Mouse (Mus musculus) cerebellum, adult 2 months (tissue): ENCODE measurements around the gene Eid3. TPM values are rescaled to one million over a fixed set of nuclear protein-coding genes. Genes with fewer than 3 reads are reported as not detected.
A peak's percentile ranks its signal among the peaks of the same experiment; 100 is the strongest.

Source experiments
- DNase-seq, 2 experiments: peaks; one replicate each; pipeline ENCODE4 v3.0.0; 2021
- H3K27ac ChIP-seq: fragments of 200-500 bp; 2 replicates; pipeline ENCODE4 v1.5.1; 2012; ENCODE audit warnings: low read length, control low read depth, inconsistent platforms; ENCODE audit not compliant: insufficient read depth
- H3K27me3 ChIP-seq: fragments of 200-500 bp; 2 replicates; pipeline ENCODE4 v1.6.1; 2012; ENCODE audit warnings: inconsistent platforms, mild to moderate bottlenecking, low read length, moderate library complexity; ENCODE audit not compliant: control insufficient read depth, insufficient read depth
- H3K4me1 ChIP-seq: fragments of 200-500 bp; 2 replicates; pipeline ENCODE4 v1.6.1; 2011; ENCODE audit warnings: low read length; ENCODE audit not compliant: control insufficient read depth, insufficient read depth
- H3K4me3 ChIP-seq: fragments of 200-500 bp; replicated peaks from 2 replicates; pipeline ENCODE3; 2011; ENCODE audit warnings: mild to moderate bottlenecking, low read depth, low read length, control low read depth; ENCODE audit not compliant: insufficient read depth
- CTCF ChIP-seq: fragments of 200-500 bp; IDR thresholded peaks from 2 replicates; pipeline ENCODE4 v1.5.1; 2011; ENCODE audit warnings: low read depth, mild to moderate bottlenecking, control low read depth, low read length, moderate library complexity, borderline replicate concordance; ENCODE audit not compliant: insufficient read depth
- POLR2A ChIP-seq: fragments of 200-500 bp; IDR thresholded peaks from 2 replicates; pipeline ENCODE4 v1.6.1; 2011; ENCODE audit warnings: low read length, control low read depth, borderline replicate concordance; ENCODE audit not compliant: insufficient read depth
- WGBS: fragments of 180-500 bp; shearing (Covaris S2); methylation state at CpG from one replicate; pipeline ENCODE4 v1.1.7; 2018; 5-methylcytosine and 5-hydroxymethylcytosine counted together
- polyA plus RNA-seq: library from polyadenylated mRNA; depleted of rRNA; stranded (reverse); fragments of >200 nt; gene quantifications from 2 replicates; pipeline ENCODE4 v1.2.3, GENCODE M21; 2012

Gene Eid3
- polyA plus RNA-seq, 1 experiment, result 0.90 TPM

DNA sequence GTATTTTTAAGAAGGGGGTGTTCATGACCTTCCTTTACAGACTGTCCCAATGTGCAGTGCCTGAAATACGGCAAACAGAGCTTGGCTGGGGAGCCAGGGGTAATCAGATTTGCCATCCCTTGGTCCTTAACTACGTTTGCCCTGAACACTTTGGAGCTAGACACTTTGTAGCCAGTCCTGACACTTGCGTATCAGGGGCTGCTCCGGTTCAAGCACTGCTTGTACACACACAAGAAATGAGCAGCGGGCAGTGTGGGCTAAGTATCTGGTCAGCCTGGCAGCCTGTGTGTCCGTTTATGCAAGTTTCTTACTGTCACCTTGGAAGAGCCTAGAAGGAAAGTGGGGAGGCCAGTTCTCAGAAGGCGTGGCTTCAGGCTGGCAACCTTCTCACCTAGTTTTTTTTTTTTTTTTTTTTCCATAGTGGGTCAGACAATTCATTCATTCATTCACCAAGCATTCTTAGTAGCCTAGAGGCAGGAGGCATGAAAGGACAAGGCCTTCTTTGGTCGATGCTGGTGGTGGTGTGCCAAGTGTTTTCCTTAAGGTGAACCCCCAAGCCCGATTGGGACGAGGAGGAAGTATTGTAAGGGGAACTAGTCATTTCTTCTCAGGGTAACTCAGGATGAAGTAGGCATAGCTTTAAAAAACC, 8.3 kb upstream of the Eid3 start:
- H3K4me1 ChIP-seq, result peaks cover 12% of the 10 kb centered on the region
- no peak for TF ChIP-seq POLR2A
- no peak for TF ChIP-seq CTCF
- WGBS, result 61% methylated on average over 10 of the region's 10 CpGs
- peak in 1 of 2 experiments; percentile 28 for DNase-seq
- no peak overlapping the region for H3K27ac ChIP-seq
- no peaks in the 10 kb centered on the region for H3K27me3 ChIP-seq
- H3K4me3 ChIP-seq, result peak overlapping the region; percentile 62

DNA sequence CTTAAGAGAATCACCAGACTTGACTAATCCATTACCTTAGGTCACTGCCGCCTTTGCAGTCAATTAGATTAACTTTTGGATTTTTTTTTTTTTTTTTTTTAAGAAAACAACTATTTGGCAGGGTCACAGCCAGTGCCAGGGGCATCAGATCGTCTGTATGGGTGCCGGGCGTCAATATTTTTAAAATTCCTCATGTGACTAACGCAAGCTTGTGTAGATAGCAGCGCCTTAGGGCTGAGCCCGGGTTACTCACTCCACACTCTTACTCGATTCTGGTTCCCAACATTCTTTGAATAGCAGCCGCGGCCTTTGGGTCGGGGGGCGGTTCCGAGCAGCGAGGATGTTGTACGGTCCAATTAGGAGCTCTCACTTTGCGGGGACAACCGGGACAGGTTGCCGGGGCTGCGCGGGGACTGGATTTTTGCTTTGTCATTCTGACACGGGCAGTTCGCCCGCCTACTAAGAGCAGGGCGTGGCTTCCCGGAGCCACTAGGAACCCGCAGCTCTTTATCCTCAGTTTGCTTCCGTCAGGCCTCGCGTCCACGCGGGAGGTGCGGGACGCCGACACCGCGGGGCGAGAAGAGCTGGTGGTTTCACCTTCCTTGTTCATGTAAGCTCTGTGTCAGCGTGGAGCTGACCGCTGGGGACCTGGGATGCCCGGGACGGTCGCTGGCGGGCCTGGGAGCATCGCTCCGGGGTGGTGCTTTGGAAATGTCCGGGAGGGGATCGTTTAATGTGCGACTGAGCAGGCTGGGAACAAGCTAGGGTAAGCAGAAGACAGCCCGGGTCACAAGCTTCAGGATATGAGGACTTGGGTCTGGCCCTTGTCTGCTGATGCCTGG, 7.5 kb upstream of the Eid3 start:
- TF ChIP-seq CTCF (no peak), POLR2A (peak; percentile 95)
- Histone ChIP-seq H3K4me3 (peak overlapping the region; percentile 62), H3K4me1 (peaks cover 14% of the 10 kb centered on the region), H3K27me3 (no peaks in the 10 kb centered on the region), H3K27ac (peak overlapping the region; percentile 45)
- 1% methylated on average over 49 of the region's 49 CpGs for WGBS
- peak; percentile 95 to 96 for DNase-seq

DNA sequence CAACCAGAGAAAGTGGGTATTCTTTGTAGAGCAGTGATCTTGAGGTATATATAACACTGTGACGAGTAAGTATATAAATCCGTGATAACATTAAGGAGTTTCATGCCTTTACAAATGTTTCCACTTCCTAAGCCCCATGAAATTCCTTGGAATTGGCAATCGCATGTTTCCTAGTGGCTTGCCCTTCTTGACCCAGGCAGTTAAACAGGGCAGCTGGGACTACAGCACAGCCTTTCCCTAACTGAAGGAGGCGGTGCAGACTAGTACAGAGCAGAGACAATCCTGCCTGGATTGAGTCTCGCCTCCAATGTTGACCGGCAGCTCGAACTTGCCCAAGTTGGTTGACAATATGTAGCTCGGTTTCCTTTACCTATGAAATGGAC, 6.9 kb upstream of the Eid3 start:
- WGBS, result 2% methylated on average over 8 of the region's 8 CpGs
- DNase-seq, result peak; percentile 43 to 47

DNA sequence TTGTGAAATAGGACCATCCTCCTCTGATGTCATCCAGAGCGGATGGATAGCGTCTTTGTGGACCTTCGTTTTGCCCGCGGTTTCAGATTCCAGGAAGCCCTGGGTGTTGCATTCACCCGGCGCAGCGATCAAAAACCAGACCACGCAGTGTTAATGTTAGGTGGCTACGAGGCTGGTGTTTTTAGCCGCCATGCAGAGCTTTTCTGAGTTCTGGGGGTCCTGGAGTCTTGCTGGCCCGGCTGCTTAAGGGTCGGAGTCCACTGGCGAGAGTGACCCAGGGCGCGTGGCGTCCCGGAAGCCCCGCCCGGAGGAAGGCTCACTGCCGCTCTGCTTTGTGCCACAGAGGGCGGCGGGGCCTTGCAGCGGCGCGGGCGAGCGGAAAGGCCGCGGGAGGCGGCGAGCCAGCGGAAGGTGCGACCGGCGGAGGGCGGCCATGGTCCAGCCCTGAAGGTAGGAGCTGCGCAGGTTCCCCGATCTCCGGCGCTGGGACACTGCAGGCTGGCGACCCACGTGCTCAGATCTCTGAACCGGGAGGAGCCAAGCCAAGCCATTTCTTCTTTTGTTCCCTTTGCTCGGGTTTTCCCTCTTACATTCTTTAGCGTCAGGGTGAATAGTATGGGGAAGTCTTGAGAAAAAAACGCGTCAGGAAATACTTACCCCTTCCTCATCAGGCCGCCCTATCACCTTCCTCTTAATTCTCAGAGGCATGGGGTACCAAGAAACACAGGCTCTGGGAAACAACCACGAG, 6.1 kb upstream of the Eid3 start:
- H3K27ac ChIP-seq, result peak overlapping the region; percentile 66
- WGBS, result under 1% methylated on average over 50 of the region's 50 CpGs
- peak; percentile 82 to 83 for DNase-seq
- peaks cover 14% of the 10 kb centered on the region for H3K4me1 ChIP-seq
- no peak for TF ChIP-seq CTCF
- TF ChIP-seq POLR2A, result peak; percentile 45; the same call in 1 of the 2 replicates
- H3K4me3 ChIP-seq, result peak overlapping the region; percentile 62
- no peaks in the 10 kb centered on the region for H3K27me3 ChIP-seq

More for the DNA sequence above, 6.9 kb upstream of the Eid3 start:
- TF ChIP-seq CTCF (0 out of 2 replicates have a peak, but pooled peaks have one; percentile 17), POLR2A (no peak)
- no peaks in the 10 kb centered on the region for H3K27me3 ChIP-seq
- peak overlapping the region; percentile 45; the same call in 1 of the 2 replicates for H3K27ac ChIP-seq
- peaks cover 14% of the 10 kb centered on the region for H3K4me1 ChIP-seq
- H3K4me3 ChIP-seq, result peak overlapping the region; percentile 62

DNA sequence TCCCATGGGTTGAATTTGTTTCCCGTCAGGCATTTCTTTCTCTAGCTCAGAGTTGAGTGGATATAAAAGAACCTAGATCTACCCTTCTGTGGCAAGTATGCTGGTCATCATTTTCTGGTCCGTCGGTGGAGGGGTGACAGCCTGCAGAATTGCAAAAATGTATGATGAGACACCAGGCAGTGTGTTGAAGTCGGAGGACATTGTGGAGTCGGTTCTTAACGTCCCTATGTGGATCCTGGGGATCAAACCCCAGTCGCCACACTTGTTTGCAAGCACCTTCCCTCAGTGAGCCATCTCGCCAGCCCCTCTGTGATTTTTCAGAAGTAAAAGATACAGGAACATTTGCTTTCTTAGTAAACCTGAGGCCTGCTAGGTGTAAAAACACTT, 5.5 kb upstream of the Eid3 start:
- Histone ChIP-seq H3K4me3 (peak overlapping the region; percentile 62), H3K4me1 (peaks cover 14% of the 10 kb centered on the region), H3K27me3 (no peaks in the 10 kb centered on the region), H3K27ac (peak overlapping the region; percentile 66; the same call in 1 of the 2 replicates)
- TF ChIP-seq POLR2A (no peak), CTCF (no peak)
- 18% methylated on average over 8 of the region's 8 CpGs for WGBS
- DNase-seq, result peak in 1 of 2 experiments; percentile 26

DNA sequence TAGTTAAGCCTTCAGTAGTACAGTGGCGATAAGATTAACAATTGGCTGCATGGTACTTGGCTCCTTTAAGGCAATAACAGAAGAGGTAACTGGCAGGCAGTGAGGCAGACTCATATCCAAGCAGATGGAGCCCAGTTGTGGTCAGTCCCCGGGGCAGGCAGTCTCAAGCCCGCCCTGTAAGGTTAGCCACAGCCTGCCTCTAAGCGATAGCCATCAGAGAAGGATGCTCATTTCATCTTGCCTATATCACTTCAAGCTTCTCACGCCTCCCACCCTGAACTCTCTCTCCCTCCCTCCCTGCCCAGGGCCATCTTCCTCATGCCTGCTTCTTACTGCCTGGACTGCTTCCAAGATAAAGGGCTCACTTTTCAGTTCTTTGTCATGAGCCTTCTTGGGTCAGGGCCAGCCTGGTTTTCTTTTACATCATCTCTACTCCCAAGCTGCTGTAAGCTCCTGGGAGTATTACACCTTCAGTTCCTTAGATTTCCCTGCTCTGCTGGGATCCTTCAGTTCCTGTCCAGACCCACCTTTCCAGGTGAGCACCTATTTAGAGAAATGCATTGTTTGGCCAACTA, 3.2 kb upstream of the Eid3 start:
- Histone ChIP-seq H3K27me3 (no peaks in the 10 kb centered on the region), H3K4me1 (peaks cover 20% of the 10 kb centered on the region), H3K4me3 (no peak overlapping the region), H3K27ac (no peak overlapping the region)
- 30% methylated on average over 5 of the region's 5 CpGs for WGBS
- DNase-seq, result peak in 1 of 2 experiments; percentile 13
- no peak for TF ChIP-seq CTCF
- no peak for TF ChIP-seq POLR2A

DNA sequence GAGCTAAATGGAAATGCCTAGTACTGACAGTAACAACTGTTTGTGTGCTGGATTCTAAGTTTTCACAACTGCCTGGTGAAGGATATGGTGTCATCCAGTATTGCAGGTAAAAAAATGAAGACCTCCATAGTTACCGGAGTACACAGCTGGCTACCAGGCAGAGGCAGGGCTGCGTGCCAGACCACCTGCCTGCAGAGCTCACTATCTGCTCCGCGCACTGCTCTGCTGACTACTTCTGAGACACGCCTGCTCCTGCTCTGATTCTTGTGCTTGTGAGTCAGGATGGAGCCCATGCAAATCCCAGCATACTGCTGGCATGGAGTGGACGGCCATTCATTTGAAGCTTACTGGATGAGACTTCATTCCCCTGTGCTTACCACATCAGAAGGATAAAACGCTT, 2.6 kb upstream of the Eid3 start:
- no peak overlapping the region for H3K27ac ChIP-seq
- WGBS, result 53% methylated on average over 7 of the region's 7 CpGs
- no peak for TF ChIP-seq CTCF
- no peak for TF ChIP-seq POLR2A
- peaks cover 17% of the 10 kb centered on the region for H3K4me1 ChIP-seq
- H3K4me3 ChIP-seq, result no peak overlapping the region
- no peaks in the 10 kb centered on the region for H3K27me3 ChIP-seq
- no peak for DNase-seq
